Mouse (Mus musculus) MEL (cell line): Measurements from ENCODE around the gene 4930579F01Rik. TPM values are rescaled to one million over a fixed set of nuclear protein-coding genes. Genes with fewer than 3 reads are reported as not detected.

Experiments used
- DNase-seq: peaks from one replicate; pipeline ENCODE4 v3.0.0; 2011; ENCODE audit warnings: low read depth, low spot score
- H3K27ac ChIP-seq: 2 replicates; pipeline ENCODE4 v1.5.1; 2012; ENCODE audit warnings: low read depth, mild to moderate bottlenecking, control low read depth, low read length, moderate library complexity; ENCODE audit not compliant: control insufficient read depth
- H3K27me3 ChIP-seq, 2 experiments: fragments of 150-350 bp in 1 of 2; sonication (generic) in 1 of 2; 2 replicates each; pipeline ENCODE4 v1.6.1; 2012; ENCODE audit warnings: low read length in 2 of 2, mild to moderate bottlenecking in 2 of 2, improper control_type of control experiment in 1 of 2, moderate library complexity in 1 of 2; ENCODE audit not compliant: insufficient read depth in 2 of 2, control insufficient read depth in 1 of 2
- H3K36me3 ChIP-seq, 2 experiments: 2 replicates each; pipeline ENCODE4 v1.6.1; 2012 to 2014; ENCODE audit warnings: low read length in 2 of 2, improper control_type of control experiment in 1 of 2, inconsistent platforms in 1 of 2, mild to moderate bottlenecking in 1 of 2; ENCODE audit not compliant: insufficient read depth in 2 of 2, control insufficient read depth in 1 of 2
- H3K4me1 ChIP-seq, 2 experiments: fragments of 150-350 bp in 1 of 2; sonication (generic) in 1 of 2; 2 replicates each; pipeline ENCODE4 v1.6.1; 2012; ENCODE audit warnings: low read length in 2 of 2, improper control_type of control experiment in 1 of 2, mild to moderate bottlenecking in 1 of 2; ENCODE audit not compliant: insufficient read depth in 2 of 2, control insufficient read depth in 1 of 2
- H3K4me3 ChIP-seq, 2 experiments: fragments of 150-350 bp in 1 of 2; sonication (generic) in 1 of 2; 2 replicates each; pipeline ENCODE4 v1.5.1; 2012; ENCODE audit warnings: low read depth in 2 of 2, low read length in 2 of 2, mild to moderate bottlenecking in 2 of 2, moderate library complexity in 2 of 2, control low read depth in 1 of 2, improper control_type of control experiment in 1 of 2; ENCODE audit not compliant: control insufficient read depth in 1 of 2, insufficient read depth in 1 of 2
- H3K79me2 ChIP-seq: 2 replicates; pipeline ENCODE4 v1.6.1; 2012; ENCODE audit warnings: mild to moderate bottlenecking, low read length, moderate library complexity; ENCODE audit not compliant: control insufficient read depth, poor library complexity, insufficient read depth
- H3K9ac ChIP-seq: 2 replicates; pipeline ENCODE4 v1.6.1; 2012; ENCODE audit warnings: low read depth, mild to moderate bottlenecking, control low read depth, low read length, moderate library complexity; ENCODE audit not compliant: control insufficient read depth, poor library complexity, severe bottlenecking
- H3K9me3 ChIP-seq: fragments of 150-350 bp; sonication (generic); replicated peaks from 2 replicates; pipeline ENCODE4 v1.6.1; 2012; ENCODE audit warnings: mild to moderate bottlenecking, low read length, improper control_type of control experiment, moderate library complexity; ENCODE audit not compliant: insufficient read depth
- ELF1 ChIP-seq: IDR thresholded peaks from 2 replicates; pipeline ENCODE4 v1.6.1; 2014; ENCODE audit warnings: low read depth, mild to moderate bottlenecking, inconsistent platforms, low read length, improper control_type of control experiment, moderate library complexity
- EP300 ChIP-seq, 2 experiments: IDR thresholded peaks; 2 replicates each; pipeline ENCODE4 v1.6.1; 2011; ENCODE audit warnings: improper control_type of control experiment in 2 of 2, low read length in 2 of 2, low read depth in 1 of 2, mild to moderate bottlenecking in 1 of 2
- ETS1 ChIP-seq: IDR thresholded peaks from 2 replicates; pipeline ENCODE4 v1.6.1; 2012; ENCODE audit warnings: low read depth, mild to moderate bottlenecking, inconsistent platforms, low read length, improper control_type of control experiment, moderate library complexity
- GABPA ChIP-seq: IDR thresholded peaks from 2 replicates; pipeline ENCODE4 v1.6.1; 2012; ENCODE audit warnings: low read depth, mild to moderate bottlenecking, inconsistent platforms, low read length, improper control_type of control experiment, moderate library complexity
- HCFC1 ChIP-seq: IDR thresholded peaks from 2 replicates; pipeline ENCODE4 v1.6.1; 2012; ENCODE audit warnings: low read depth, mild to moderate bottlenecking, inconsistent platforms, low read length, improper control_type of control experiment, moderate library complexity
- JUND ChIP-seq: IDR thresholded peaks from 2 replicates; pipeline ENCODE4 v1.6.1; 2011; ENCODE audit warnings: low read depth, mild to moderate bottlenecking, improper control_type of control experiment, low read length
- MAX ChIP-seq: IDR thresholded peaks from 2 replicates; pipeline ENCODE4 v1.6.1; 2011; ENCODE audit warnings: low read length, improper control_type of control experiment
- MAZ ChIP-seq: IDR thresholded peaks from 2 replicates; pipeline ENCODE4 v1.6.1; 2012; ENCODE audit warnings: low read depth, mild to moderate bottlenecking, inconsistent platforms, low read length, improper control_type of control experiment
- MYB ChIP-seq: IDR thresholded peaks from 2 replicates; pipeline ENCODE4 v1.6.1; 2011; ENCODE audit warnings: mild to moderate bottlenecking, low read depth, low read length, improper control_type of control experiment
- MYC ChIP-seq: IDR thresholded peaks from 2 replicates; pipeline ENCODE4 v1.6.1; 2011; ENCODE audit warnings: low read depth, mild to moderate bottlenecking, low read length, improper control_type of control experiment, moderate library complexity
- NRF1 ChIP-seq: IDR thresholded peaks from 2 replicates; pipeline ENCODE4 v1.6.1; 2014; ENCODE audit warnings: low read depth, mild to moderate bottlenecking, inconsistent platforms, low read length, improper control_type of control experiment, moderate library complexity; ENCODE audit not compliant: poor library complexity, insufficient read depth, severe bottlenecking
- RAD21 ChIP-seq: IDR thresholded peaks from 2 replicates; pipeline ENCODE4 v1.6.1; 2011; ENCODE audit warnings: mild to moderate bottlenecking, low read depth, low read length, improper control_type of control experiment
- RCOR1 ChIP-seq: IDR thresholded peaks from 2 replicates; pipeline ENCODE4 v1.6.1; 2012; ENCODE audit warnings: low read depth, mild to moderate bottlenecking, inconsistent platforms, low read length, improper control_type of control experiment
- SMC3 ChIP-seq: IDR thresholded peaks from 2 replicates; pipeline ENCODE4 v1.6.1; 2011; ENCODE audit warnings: low read depth, low read length, improper control_type of control experiment
- TBP ChIP-seq: IDR thresholded peaks from 2 replicates; pipeline ENCODE4 v1.8.0; 2011; ENCODE audit warnings: low read depth, low read length, improper control_type of control experiment
- TCF12 ChIP-seq: IDR thresholded peaks from 2 replicates; pipeline ENCODE4 v1.6.1; 2014; ENCODE audit warnings: low read depth, mild to moderate bottlenecking, inconsistent platforms, low read length, improper control_type of control experiment, moderate library complexity
- ZMIZ1 ChIP-seq: IDR thresholded peaks from 2 replicates; pipeline ENCODE4 v1.6.1; 2012; ENCODE audit warnings: low read depth, mild to moderate bottlenecking, inconsistent platforms, low read length, improper control_type of control experiment, moderate library complexity
- polyA plus RNA-seq, 2 experiments: library from polyadenylated mRNA; stranded (reverse) in 1 of 2; unstranded in 1 of 2; fragments of >175 nt in 1 of 2; fragments of >200 nt in 1 of 2; gene quantifications; 2 replicates each; pipeline versions ENCODE4 v1.2.1 to v1.2.4; 2012; ENCODE audit warnings: low replicate concordance in 2 of 2, low read depth in 1 of 2; ENCODE audit not compliant: insufficient read length in 2 of 2, insufficient read depth in 1 of 2, missing spikeins in 1 of 2
- total RNA-seq: library from RNA; depleted of rRNA; stranded (reverse); fragments of 300-350 nt; gene quantifications from 2 replicates; pipeline ENCODE4 v1.2.3, GENCODE M21; 2012

4930579F01Rik gene
- total and polyA plus RNA-seq, 3 experiments: not detected

DNA sequence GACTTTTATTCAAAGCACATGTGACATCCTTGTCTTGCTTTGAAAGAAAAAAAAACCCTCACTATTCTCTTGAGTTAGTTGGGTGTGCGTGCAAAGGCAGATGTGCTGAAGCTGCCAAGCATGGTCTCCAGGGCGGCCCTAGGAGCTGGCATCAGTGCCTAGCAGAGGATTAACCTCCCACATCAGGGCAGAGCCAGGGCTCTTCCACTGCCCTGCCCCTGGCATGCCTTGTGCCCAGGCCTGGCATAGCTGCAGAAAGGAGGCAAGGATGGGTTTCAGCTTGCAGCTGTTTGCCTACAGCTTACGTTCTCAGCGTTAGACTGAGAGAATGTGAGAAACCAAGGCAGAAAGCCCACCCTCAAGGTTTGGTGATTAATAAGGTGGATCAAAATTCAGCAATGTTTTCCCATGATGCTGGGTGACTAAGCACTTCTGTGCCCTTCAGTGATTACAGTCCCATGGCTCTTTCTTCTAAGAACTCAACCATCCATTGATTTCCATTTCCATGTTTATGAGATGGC lies 18.9 kb upstream of the 4930579F01Rik start:
- H3K9ac ChIP-seq: no peak overlapping the region
- H3K27me3 ChIP-seq: peaks cover 0 to 3% of the 10 kb centered on the region in 2 experiments; a peak in 2 of 4 replicates
- no peak overlapping the region for H3K4me3 ChIP-seq
- TF ChIP-seq MYC (no peak), EP300 (IDR thresholded peaks at IDR 0.05; ENCODE audit: low read depth in 1 of 2, low read length in 2 of 2) (no peak), ELF1 (no peak), TBP (no peak), JUND (no peak), RAD21 (no peak), NRF1 (no peak), RCOR1 (no peak), MAX (no peak), TCF12 (no peak), MAZ (no peak), SMC3 (no peak), HCFC1 (no peak), ETS1 (no peak)
- no peak for DNase-seq
- no peaks in the 10 kb centered on the region for H3K36me3 ChIP-seq
- H3K27ac ChIP-seq: no peak overlapping the region
- H3K79me2 ChIP-seq: no peaks in the 10 kb centered on the region
- H3K4me1 ChIP-seq: peaks cover 0 to 4% of the 10 kb centered on the region in 2 experiments; a peak in 1 of 4 replicates
- H3K9me3 ChIP-seq: no peaks in the 10 kb centered on the region

GRCm38 (mm10) chr3:138210432-138211075 lies 16.9 kb upstream of the 4930579F01Rik start:
- H3K79me2 ChIP-seq: no peaks in the 10 kb centered on the region
- TF ChIP-seq ZMIZ1 (no peak), GABPA (0 out of 2 replicates have a peak, but pooled peaks have one; percentile 17), NRF1 (no peak), MYB (no peak)
- TF ChIP-seq, all 39 proteins: peak for 1
- H3K9me3 ChIP-seq: no peaks in the 10 kb centered on the region
- no peak overlapping the region for H3K4me3 ChIP-seq
- DNase-seq: peak; percentile 58
- H3K9ac ChIP-seq: no peak overlapping the region
- H3K4me1 ChIP-seq: peaks cover 0 to 4% of the 10 kb centered on the region in 2 experiments; a peak in 1 of 4 replicates
- no peak overlapping the region for H3K27ac ChIP-seq
- H3K36me3 ChIP-seq: no peaks in the 10 kb centered on the region
- peaks cover 0 to 2% of the 10 kb centered on the region in 2 experiments; a peak in 2 of 4 replicates for H3K27me3 ChIP-seq
